In the genomic region with DNA sequence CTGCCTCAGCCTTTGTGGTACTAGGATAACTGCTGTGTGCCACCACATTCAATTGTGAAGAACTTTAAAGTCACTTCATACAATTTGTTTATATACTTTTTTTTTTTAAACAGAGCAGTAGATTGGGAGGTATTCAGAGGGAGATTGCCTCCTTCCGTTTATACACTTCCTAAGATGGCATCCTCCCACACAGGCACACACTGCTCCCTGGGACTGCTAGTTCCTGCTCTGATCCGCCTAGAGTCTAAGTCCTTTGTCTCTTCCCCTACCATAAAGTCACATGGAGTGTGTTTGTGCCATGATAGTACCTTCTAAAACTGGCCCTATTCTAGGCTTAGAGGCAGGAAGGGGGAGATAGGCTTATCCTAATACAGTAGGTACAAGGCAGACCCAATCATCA, we compare ENCODE assay signal across 19 mouse cellular contexts. TPM values are rescaled to one million over a fixed set of nuclear protein-coding genes. Genes with fewer than 3 reads are reported as not detected.
"Had no signal": no experiment of that assay in that cellular context is flagged by ENCODE, and none has a peak within 500 bp of the region (broad histone marks: within the 10 kb centered on the region; RNA-seq: fewer than 3 reads in every experiment).

No protein-coding gene starts in this region.

- DNase-seq: retina, postnatal 1 day; right cerebral cortex, postnatal 25 days; right cerebral cortex, postnatal 4 days; spleen, adult 18-20 months; thymus, adult 18-20 months; thymus, adult 2 months; thymus, postnatal 14 days; thymus, postnatal 25 days; thymus, postnatal 36 days; thymus, postnatal 4 days had no signal

- H3K27ac ChIP-seq: neural tube, embryonic 12.5 days; neural tube, embryonic 13.5 days; neural tube, embryonic 15.5 days; stomach, embryonic 15.5 days; stomach, postnatal 0 days had no signal

- H3K4me3 ChIP-seq: neural tube, embryonic 12.5 days; neural tube, embryonic 13.5 days; neural tube, embryonic 15.5 days; stomach, embryonic 15.5 days had no signal

RNA-seq across cellular contexts. Expression of a gene that starts 2.7 kb away (rescaled TPM):
- total RNA-seq: neutrophil, adult 5-6 weeks had no signal

RNA-seq across cellular contexts. Expression of a gene that starts 23.2 kb away (rescaled TPM):
- total RNA-seq: neutrophil, adult 5-6 weeks had no signal

RNA-seq across cellular contexts. Expression of a gene that starts 31.7 kb away (rescaled TPM):
- total RNA-seq: neutrophil, adult 5-6 weeks had no signal
- polyA plus RNA-seq: neural tube, embryonic 11.5 days; neural tube, embryonic 12.5 days; neural tube, embryonic 13.5 days; neural tube, embryonic 14.5 days; urinary bladder, adult 2 months had no signal

RNA-seq across cellular contexts. Expression of a gene that starts 41.6 kb away (rescaled TPM):
- polyA plus RNA-seq: neural tube, embryonic 14.5 days had no signal
